ENCODE assay signal across 10 mouse cellular contexts in genomic region chr9:107366644-107367043, GRCm38 (mm10). TPM values are rescaled to one million over a fixed set of nuclear protein-coding genes. Genes with fewer than 3 reads are reported as not detected.
A peak's percentile ranks its signal among the peaks of the same experiment; 100 is the strongest.
DNase-seq lines count a peak whose midpoint lies in the region; ATAC-seq and TF ChIP-seq lines count a peak whose summit lies in the region.
"Had no signal": no experiment of that assay in that cellular context is flagged by ENCODE, and none has a peak within 500 bp of the region (broad histone marks: within the 10 kb centered on the region; RNA-seq: fewer than 3 reads in every experiment).

No protein-coding gene starts in this region.

- H3K27me3 ChIP-seq in kidney, embryonic 16.5 days (ENCODE audit: insufficient read depth, low read length) = peaks cover under 1% of the 10 kb centered on the region; the same call in 1 of the 2 replicates
- no peaks in the 10 kb centered on the region for H3K27me3 ChIP-seq in G1E (ENCODE audit: insufficient read depth, low read length)
- peaks cover 29% of the 10 kb centered on the region; the same call in 1 of the 2 replicates for H3K27me3 ChIP-seq in forebrain, embryonic 13.5 days

- H3K27ac ChIP-seq in kidney, embryonic 16.5 days (ENCODE audit: low read length) = no peak overlapping the region
- no peak overlapping the region for H3K27ac ChIP-seq in forebrain, embryonic 13.5 days
- H3K27ac ChIP-seq in layer of hippocampus, adult 2 months = no peak overlapping the region
- H3K27ac ChIP-seq: embryonic facial prominence, embryonic 15.5 days; macrophage had no signal

- H3K9me3 ChIP-seq in kidney, embryonic 16.5 days (ENCODE audit: low read length) = no peaks in the 10 kb centered on the region
- no peaks in the 10 kb centered on the region for H3K9me3 ChIP-seq in G1E (replicated peaks)
- no peaks in the 10 kb centered on the region for H3K9me3 ChIP-seq in forebrain, embryonic 13.5 days (replicated peaks)
- H3K9me3 ChIP-seq: embryonic facial prominence, embryonic 15.5 days had no signal

- no peak overlapping the region for H3K4me3 ChIP-seq in kidney, embryonic 16.5 days (ENCODE audit: low read length)
- H3K4me3 ChIP-seq in G1E (ENCODE audit: low read depth, low read length) = no peak overlapping the region
- H3K4me3 ChIP-seq in forebrain, embryonic 13.5 days = no peak overlapping the region
- no peak overlapping the region for H3K4me3 ChIP-seq in layer of hippocampus, adult 2 months
- H3K4me3 ChIP-seq: embryonic facial prominence, embryonic 15.5 days had no signal

- WGBS in kidney, embryonic 16.5 days = 10% methylated on average over 3 of the region's 3 CpGs
- WGBS in forebrain, embryonic 13.5 days = 4% methylated on average over 3 of the region's 3 CpGs

- peak; percentile 70 for TF ChIP-seq CTCF in G1E (IDR thresholded peaks at IDR 0.05; ENCODE audit: low read depth, low read length)
- TF ChIP-seq CTCF in layer of hippocampus, adult 2 months (conservative IDR thresholded peaks at IDR 0.05) = peak; percentile 74

- H3K9ac ChIP-seq in kidney, embryonic 16.5 days (replicated peaks; ENCODE audit: low read length) = no peak overlapping the region
- no peak overlapping the region for H3K9ac ChIP-seq in forebrain, embryonic 13.5 days
- H3K9ac ChIP-seq: embryonic facial prominence, embryonic 15.5 days had no signal

- no peaks in the 10 kb centered on the region for H3K36me3 ChIP-seq in kidney, embryonic 16.5 days (ENCODE audit: insufficient read depth, low read length)
- no peaks in the 10 kb centered on the region for H3K36me3 ChIP-seq in G1E (replicated peaks)
- H3K36me3 ChIP-seq in forebrain, embryonic 13.5 days (ENCODE audit: poor library complexity, severe bottlenecking) = no peaks in the 10 kb centered on the region
- H3K36me3 ChIP-seq: embryonic facial prominence, embryonic 15.5 days had no signal

- H3K4me2 ChIP-seq in kidney, embryonic 16.5 days (replicated peaks; ENCODE audit: low read depth, low read length) = no peak overlapping the region
- no peak overlapping the region for H3K4me2 ChIP-seq in forebrain, embryonic 13.5 days
- H3K4me2 ChIP-seq: embryonic facial prominence, embryonic 15.5 days had no signal

- peaks cover 17% of the 10 kb centered on the region for H3K4me1 ChIP-seq in kidney, embryonic 16.5 days (ENCODE audit: insufficient read depth, low read length)
- peaks cover 82% of the 10 kb centered on the region for H3K4me1 ChIP-seq in G1E (ENCODE audit: insufficient read depth, low read depth, low read length)
- H3K4me1 ChIP-seq in forebrain, embryonic 13.5 days = peaks cover under 1% of the 10 kb centered on the region; the same call in 1 of the 2 replicates
- H3K4me1 ChIP-seq: embryonic facial prominence, embryonic 15.5 days had no signal

- DNase-seq in kidney, adult 18-20 months = peak; percentile 53
- no peak for DNase-seq in G1E (ENCODE audit: low spot score)
- DNase-seq in c-Kit-positive CD71-positive TER-119-negative erythroid progenitor cells, embryonic 14.5 days (ENCODE audit: low read depth) = peak; percentile 46
- DNase-seq in layer of hippocampus, adult 2 months (ENCODE audit: low spot score in 2 of 2) = peak; percentile 28 to 77
- peak; percentile 8 to 60 for DNase-seq in thymus, postnatal 10 days (ENCODE audit: low spot score in 2 of 2)

- ATAC-seq in kidney, embryonic 16.5 days (ENCODE audit: low FRiP score, low TSS enrichment) = no peak
- no peak for ATAC-seq in G1E (ENCODE audit: extremely low read depth, insufficient number of reproducible peaks, low FRiP score, poor library complexity, severe bottlenecking)
- ATAC-seq in forebrain, embryonic 13.5 days = peak; percentile 38; the same call in 1 of the 2 replicates
- peak; percentile 60 for ATAC-seq in megakaryocyte progenitor cell, adult 5-6 weeks (replicated peaks; ENCODE audit: poor library complexity)

RNA-seq across cellular contexts. Expression of gene 6430571L13Rik, which starts 26.2 kb away (rescaled TPM):
- polyA plus RNA-seq in kidney, embryonic 16.5 days (2015; fragmentation: Nextera tagmentation; extraction: Ambion mirVana) = 0.82 and 1.2 TPM in 2 replicates
- total RNA-seq in G1E (2014; fragmentation: Nextera tagmentation) = 1.3 TPM in 1 of 2 replicates, not detected in the other
- total RNA-seq in G1E (2017) = 0.64 and 0.76 TPM in 2 replicates
- 0.29 and 0.46 TPM in 2 replicates for polyA plus RNA-seq in G1E (2012)
- 3.1 and 3.2 TPM in 2 replicates for polyA plus RNA-seq in forebrain, embryonic 13.5 days (2015; fragmentation: Nextera tagmentation; extraction: Ambion mirVana)
- 1 to 10 TPM; 2.5 to 2.9 TPM for total RNA-seq in layer of hippocampus, adult 2 months (2021)
- 0.07 TPM in 1 of 2 replicates, not detected in the other for total RNA-seq in megakaryocyte progenitor cell, adult 5-6 weeks (2015)
- total RNA-seq in megakaryocyte progenitor cell, adult 5-6 weeks (2017) = 0.08 and 0.17 TPM in 2 replicates
- polyA plus RNA-seq: macrophage had no signal

RNA-seq across cellular contexts. Expression of gene Hemk1, which starts 28.5 kb away (rescaled TPM):
- 12.6 and 13.2 TPM in 2 replicates for polyA plus RNA-seq in kidney, embryonic 16.5 days (2015; fragmentation: Nextera tagmentation; extraction: Ambion mirVana)
- total RNA-seq in G1E (2014; fragmentation: Nextera tagmentation) = 29.6 and 42.6 TPM in 2 replicates
- total RNA-seq in G1E (2017) = 35.6 and 48.6 TPM in 2 replicates
- 9.4 and 11.0 TPM in 2 replicates for polyA plus RNA-seq in G1E (2012)
- polyA plus RNA-seq in forebrain, embryonic 13.5 days (2015; fragmentation: Nextera tagmentation; extraction: Ambion mirVana) = 13.3 and 13.9 TPM in 2 replicates
- 10 to 100 TPM; 15.9 to 21.4 TPM for total RNA-seq in layer of hippocampus, adult 2 months (2021)
- total RNA-seq in megakaryocyte progenitor cell, adult 5-6 weeks (2015) = 14.5 and 20.2 TPM in 2 replicates
- 12.0 and 14.0 TPM in 2 replicates for total RNA-seq in megakaryocyte progenitor cell, adult 5-6 weeks (2017)

RNA-seq across cellular contexts. Expression of gene Cacna2d2, which starts 32.8 kb away (rescaled TPM):
- polyA plus RNA-seq in kidney, embryonic 16.5 days (2015; fragmentation: Nextera tagmentation; extraction: Ambion mirVana) = 0.74 and 0.95 TPM in 2 replicates
- not detected in 2 replicates for total RNA-seq in G1E (2014; fragmentation: Nextera tagmentation)
- total RNA-seq in G1E (2017) = 0.05 and 0.06 TPM in 2 replicates
- polyA plus RNA-seq in G1E (2012) = 0.09 TPM in 1 of 2 replicates, not detected in the other
- polyA plus RNA-seq in forebrain, embryonic 13.5 days (2015; fragmentation: Nextera tagmentation; extraction: Ambion mirVana) = 3.3 and 4.5 TPM in 2 replicates
- 10 to 100 TPM; 18.1 to 19.3 TPM for total RNA-seq in layer of hippocampus, adult 2 months (2021)
- 0.42 and 1.5 TPM in 2 replicates for total RNA-seq in megakaryocyte progenitor cell, adult 5-6 weeks (2015)
- 0.30 and 0.37 TPM in 2 replicates for total RNA-seq in megakaryocyte progenitor cell, adult 5-6 weeks (2017)
- polyA plus RNA-seq: macrophage had no signal

Comparison
In these comparisons a context has a peak if more than half of its experiments do, and no peak if none do; other contexts are left out.
1. ATAC-seq: peak in forebrain, embryonic 13.5 days (single experiment) and megakaryocyte progenitor cell, adult 5-6 weeks (single experiment); none in kidney, embryonic 16.5 days (single experiment) and G1E (single experiment).
2. RNA of gene Cacna2d2, which starts 32.8 kb away (total RNA-seq): 18.1 to 19.3 TPM in layer of hippocampus, adult 2 months; 0.30 to 1.5 TPM in megakaryocyte progenitor cell, adult 5-6 weeks and 0.05 to 0.06 TPM in G1E; every median in the first group is over 4 times any median in the second.